Mouse (Mus musculus) liver, embryonic 13.5 days (tissue): ENCODE measurements around the gene Il19. TPM values are rescaled to one million over a fixed set of nuclear protein-coding genes. Genes with fewer than 3 reads are reported as not detected.

Experiments
- polyA plus RNA-seq: library from polyadenylated mRNA; unstranded; fragments of >200 nt; fragmentation: Nextera tagmentation; extraction: Ambion mirVana; gene quantifications from 2 replicates; pipeline ENCODE4 v1.2.1, GENCODE M21; 2015

The Il19 gene
- polyA plus RNA-seq, 1 experiment from 2014 or later = not detected

Other genes with a start within 250 kb of the Il19 start
- not detected in 2 replicates for gene Gm29427, start 224.3 kb downstream of the Il19 start, polyA plus RNA-seq
- gene Yod1, start 222.8 kb downstream of the Il19 start, polyA plus RNA-seq = 40.8 and 47.6 TPM in 2 replicates
- 4.5 and 5.4 TPM in 2 replicates for gene Pfkfb2, start 210.9 kb downstream of the Il19 start, polyA plus RNA-seq
- 6.2 and 8.3 TPM in 2 replicates for gene AA986860, start 208.1 kb downstream of the Il19 start, polyA plus RNA-seq
- not detected in 2 replicates for gene Fcamr, start 139.2 kb downstream of the Il19 start, polyA plus RNA-seq
- 0.13 and 0.21 TPM in 2 replicates for gene Pigr, start 113.4 kb downstream of the Il19 start, polyA plus RNA-seq
- gene Fcmr, start 74.4 kb downstream of the Il19 start, polyA plus RNA-seq = not detected in 2 replicates
- not detected in 2 replicates for gene Il24, start 52.7 kb downstream of the Il19 start, polyA plus RNA-seq
- gene Il20, start 28.7 kb downstream of the Il19 start, polyA plus RNA-seq = not detected in 2 replicates
- not detected in 2 replicates for gene Il10, start 79.7 kb upstream of the Il19 start, polyA plus RNA-seq
- gene Mapkapk2, start 157.7 kb upstream of the Il19 start, polyA plus RNA-seq = 12.0 and 12.3 TPM in 2 replicates
- 16.9 and 19.8 TPM in 2 replicates for gene Dyrk3, start 198.2 kb upstream of the Il19 start, polyA plus RNA-seq
- 32.3 and 34.4 TPM in 2 replicates for gene Eif2d, start 213.1 kb upstream of the Il19 start, polyA plus RNA-seq